Mouse (Mus musculus): ENCODE results near the gene Rabl6.
A peak's percentile ranks its signal among the peaks of the same experiment; 100 is the strongest.

Rabl6 gene

GRCm38 (mm10) chr2:25549021-25549991 is 59.0 kb downstream of the Rabl6 start:
- no peak for DNase-seq (ENCODE audit: low spot score in 2 of 2)

- peak; percentile 99 to 100 for DNase-seq (ENCODE audit: low spot score in 2 of 2)
Measured at GRCm38 (mm10) chr2:25546811-25547491, 61.4 kb downstream of the Rabl6 start, which contains the start of gene Traf2. TSS of gene Traf2 (minus strand) at chr2:25546940.

- DNase-seq (ENCODE audit: low spot score in 2 of 2), result peak in 1 of 2 experiments; percentile 33
Measured at GRCm38 (mm10) chr2:25545996-25546810, 62.1 kb downstream of the Rabl6 start.

- DNase-seq (ENCODE audit: low spot score in 2 of 2), result no peak
Measured at GRCm38 (mm10) chr2:25541644-25542367, 66.5 kb downstream of the Rabl6 start.

GRCm38 (mm10) chr2:25540541-25540948 is 67.8 kb downstream of the Rabl6 start:
- no peak for DNase-seq (ENCODE audit: low spot score in 2 of 2)

- no peak for DNase-seq (ENCODE audit: low spot score in 2 of 2)
Measured at GRCm38 (mm10) chr2:25536531-25536930, 71.8 kb downstream of the Rabl6 start.

- DNase-seq (ENCODE audit: low spot score in 2 of 2), result no peak
Measured at GRCm38 (mm10) chr2:25534866-25535182, 73.5 kb downstream of the Rabl6 start.

GRCm38 (mm10) chr2:25534178-25534865 is 74.0 kb downstream of the Rabl6 start:
- peak in 1 of 2 experiments; percentile 35 for DNase-seq (ENCODE audit: low spot score in 2 of 2)

- no peak for DNase-seq (ENCODE audit: low spot score in 2 of 2)
Measured at GRCm38 (mm10) chr2:25533707-25534106, 74.6 kb downstream of the Rabl6 start.

All from right cerebral cortex, adult 2 months (tissue).